ENCODE assay signal across 8 mouse cellular contexts in the genomic region with DNA sequence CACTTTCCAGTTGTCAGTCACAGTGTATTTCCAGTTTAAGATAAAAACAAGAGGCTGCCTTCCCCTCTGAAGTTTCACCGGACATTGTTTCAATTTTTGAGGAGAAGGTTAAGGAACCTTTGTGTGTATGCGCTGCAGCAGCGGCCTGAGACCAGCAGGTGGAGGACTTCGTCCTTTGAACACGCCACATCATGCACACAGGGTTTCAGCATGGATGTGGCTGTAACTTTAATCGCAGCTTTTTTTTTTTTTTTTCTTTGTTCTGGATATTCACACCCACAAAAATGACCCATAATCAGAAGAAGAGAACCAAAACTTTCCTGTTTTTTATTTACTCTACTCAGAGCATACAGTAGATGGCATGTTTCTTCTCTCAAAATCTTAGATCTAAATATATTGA. TPM values are rescaled to one million over a fixed set of nuclear protein-coding genes. Genes with fewer than 3 reads are reported as not detected.
A peak's percentile ranks its signal among the peaks of the same experiment; 100 is the strongest.
DNase-seq lines count a peak whose midpoint lies in the region; ATAC-seq lines count a peak whose summit lies in the region.

No protein-coding gene starts in this region.

- H3K4me3 ChIP-seq in forebrain, embryonic 13.5 days: no peak overlapping the region

- 12% methylated on average over 6 of the region's 6 CpGs for WGBS in forebrain, embryonic 13.5 days

- peaks cover 20% of the 10 kb centered on the region for H3K4me1 ChIP-seq in forebrain, embryonic 13.5 days

- H3K9me3 ChIP-seq in forebrain, embryonic 13.5 days (replicated peaks): no peaks in the 10 kb centered on the region

- intact Hi-C loops in left cerebral cortex, postnatal 14 days (cut with DNase I): loop anchor here (5.0 to 10.0 kb wide), 2 partner anchors 198 to 680 kb away; no protein-coding TSS in a partner anchor

- peak; percentile 14 for DNase-seq in 3134 (ENCODE audit: extremely low read depth, insufficient read length, low spot score)
- peak; percentile 78 for DNase-seq in CD4-positive, CD25-positive, alpha-beta regulatory T cell, adult 2 months (ENCODE audit: low read depth, low spot score)
- peak; percentile 15 for DNase-seq in cerebellum, adult 11 months
- peak; percentile 58 for DNase-seq in kidney, adult 18-20 months
- DNase-seq in lung, postnatal 36 days: peak; percentile 79
- peak; percentile 56 for DNase-seq in splenic B cell, adult 2 months (ENCODE audit: low read depth, low spot score)
- DNase-seq in left cerebral cortex, postnatal 14 days (ENCODE audit: low spot score in 2 of 2): no peak

- H3K27ac ChIP-seq in forebrain, embryonic 13.5 days: no peak overlapping the region; the same call in 1 of the 2 replicates

- H3K4me2 ChIP-seq in forebrain, embryonic 13.5 days: no peak overlapping the region

- H3K36me3 ChIP-seq in forebrain, embryonic 13.5 days (ENCODE audit: poor library complexity, severe bottlenecking): no peaks in the 10 kb centered on the region
- no peaks in the 10 kb centered on the region for H3K36me3 ChIP-seq in splenic B cell, adult 2 months (ENCODE audit: control insufficient read depth, insufficient read depth, low read length, poor library complexity, severe bottlenecking)

- H3K27me3 ChIP-seq in forebrain, embryonic 13.5 days: 0 out of 2 replicates have a peak, but pooled peaks cover 6% of the 10 kb centered on the region
- H3K27me3 ChIP-seq in splenic B cell, adult 2 months (ENCODE audit: control insufficient read depth, insufficient read depth, low read length, poor library complexity, severe bottlenecking): no peaks in the 10 kb centered on the region

- no peak overlapping the region for H3K9ac ChIP-seq in forebrain, embryonic 13.5 days

- peak; percentile 71 for ATAC-seq in forebrain, embryonic 13.5 days

RNA-seq across cellular contexts. Expression of gene Pygl, which starts 3.1 kb away (rescaled TPM):
- polyA plus RNA-seq in forebrain, embryonic 13.5 days (2015; fragmentation: Nextera tagmentation; extraction: Ambion mirVana): 2.5 and 3.4 TPM in 2 replicates
- 1 to 10 TPM; 2.2 to 3.1 TPM for total RNA-seq in left cerebral cortex, postnatal 14 days (2021)

Comparison
In these comparisons a context has a peak if more than half of its experiments do, and no peak if none do; other contexts are left out.
1. DNase-seq: peak in 3134 (single experiment), CD4-positive, CD25-positive, alpha-beta regulatory T cell, adult 2 months (single experiment), cerebellum, adult 11 months (single experiment), kidney, adult 18-20 months (single experiment), lung, postnatal 36 days (single experiment) and splenic B cell, adult 2 months (single experiment); none in left cerebral cortex, postnatal 14 days (0 of 2).